Mouse (Mus musculus) granulocyte monocyte progenitor cell, adult 5-6 weeks (primary cell): ENCODE results near the gene Wfs1. TPM values are rescaled to one million over a fixed set of nuclear protein-coding genes. Genes with fewer than 3 reads are reported as not detected.
"Not testable (repeated sequence)": the region's sequence is repeated elsewhere in the genome, so short reads cannot be mapped to it uniquely, and the experiment has no call there.

Experiments
- ATAC-seq: replicated peaks from 2 replicates; pipeline ENCODE4 v1.8.0; 2016; ENCODE audit warnings: mild to moderate bottlenecking, moderate TSS enrichment, inconsistent platforms; ENCODE audit not compliant: poor library complexity, severe bottlenecking
- total RNA-seq, 2 experiments: library from RNA; stranded (forward) in 1 of 2; stranded (reverse) in 1 of 2; fragments of 200-712, 200-1000 nt in 1 of 2; fragments of >200 nt in 1 of 2; fragmentation: Nextera tagmentation in 1 of 2; gene quantifications; 2 replicates each; pipeline ENCODE4 v1.2.3; 2014 to 2017

The Wfs1 gene
- total RNA-seq, 2 experiments from 2014 or later = 2.7 to 6.1 TPM

DNA sequence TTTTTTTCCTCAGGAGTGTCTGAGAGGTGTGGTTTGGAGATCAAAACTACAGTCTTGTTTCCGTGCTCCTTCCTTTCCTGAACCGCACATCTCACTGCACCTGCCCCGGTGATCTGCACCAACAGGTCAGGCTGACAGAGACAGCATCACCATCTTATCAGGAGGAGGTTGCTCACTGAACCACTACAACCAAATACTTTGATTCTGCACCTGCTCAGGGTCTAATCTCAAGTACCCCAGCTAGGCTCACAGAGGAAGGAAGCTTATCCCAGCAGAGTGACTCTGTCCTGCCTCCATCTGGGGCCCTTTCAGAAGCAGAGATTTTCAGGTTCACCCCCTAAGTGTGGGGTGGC lies 596 bp upstream of the Wfs1 start:
- ATAC-seq = no peak

DNA sequence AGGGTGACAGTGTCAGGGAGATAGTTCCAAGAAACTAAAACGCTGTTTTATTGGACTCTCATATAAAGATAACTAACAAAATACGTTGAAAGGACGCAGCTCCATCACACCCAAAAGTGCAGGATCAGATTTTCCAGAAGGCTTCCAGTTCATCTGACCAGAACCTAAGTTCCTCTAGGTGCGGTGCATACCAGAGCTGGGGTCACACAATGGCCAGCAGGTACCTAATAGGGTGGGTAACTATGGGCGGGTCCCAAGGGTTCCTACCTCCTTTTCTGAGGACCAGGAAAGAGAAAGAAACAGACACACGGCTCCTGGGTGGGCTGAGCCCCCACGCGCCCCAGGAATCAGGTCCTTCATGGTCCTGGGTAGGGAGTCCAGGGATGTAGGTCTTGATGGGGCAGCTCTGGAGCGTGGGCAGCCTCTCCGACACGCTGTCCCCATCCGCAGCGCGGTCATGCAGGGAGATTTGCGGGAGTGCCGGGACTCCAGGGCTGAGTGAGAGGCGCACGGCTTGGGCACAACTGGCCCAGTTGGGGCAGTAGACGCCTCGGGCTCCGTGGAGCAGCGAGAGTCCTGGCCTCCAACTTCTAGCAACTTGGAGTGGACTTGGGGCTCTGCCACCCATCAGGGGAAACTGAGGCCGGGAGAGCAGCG lies 753 bp downstream of the Wfs1 start:
- peak; percentile 8; the same call in 1 of the 2 replicates for ATAC-seq

DNA sequence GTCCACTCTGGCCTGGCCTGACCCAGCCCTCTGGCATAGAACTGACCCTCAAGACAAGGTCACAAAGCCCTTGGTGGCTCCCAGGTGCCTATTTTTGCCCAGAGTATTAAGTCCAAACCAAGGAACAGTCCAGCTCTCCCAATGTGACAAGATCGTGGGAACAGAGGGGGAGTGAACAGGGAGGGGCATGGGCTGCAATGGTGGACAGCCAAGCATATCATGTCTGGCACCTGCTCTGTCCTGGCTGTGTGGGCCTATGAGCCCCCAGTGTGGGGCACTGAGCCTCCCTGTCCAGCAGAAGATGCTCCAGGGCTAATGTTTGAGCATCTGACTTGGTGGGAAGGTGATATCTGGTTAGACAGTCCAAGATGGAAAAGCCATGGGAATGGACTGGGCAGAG lies 2.4 kb downstream of the Wfs1 start:
- ATAC-seq = no peak

DNA sequence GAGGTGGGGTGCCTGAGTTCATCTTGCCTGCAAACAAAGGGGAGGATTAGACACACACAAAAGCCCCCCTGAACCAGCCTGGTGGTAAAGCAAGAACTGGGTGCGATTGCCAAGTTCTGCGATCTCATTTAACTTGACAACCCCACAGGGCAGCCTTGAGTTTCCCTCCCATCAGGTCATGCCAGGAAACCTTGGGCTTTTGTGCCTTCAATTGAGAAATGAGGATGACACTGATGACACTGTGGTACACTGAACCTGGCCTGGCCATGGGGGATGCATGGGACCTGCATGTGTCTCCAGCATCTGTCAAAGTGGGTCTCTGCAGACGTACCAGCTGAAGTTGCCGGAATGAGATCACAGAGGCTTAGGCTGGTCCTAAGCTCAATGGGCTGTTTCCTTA lies 6.7 kb downstream of the Wfs1 start:
- no peak for ATAC-seq

DNA sequence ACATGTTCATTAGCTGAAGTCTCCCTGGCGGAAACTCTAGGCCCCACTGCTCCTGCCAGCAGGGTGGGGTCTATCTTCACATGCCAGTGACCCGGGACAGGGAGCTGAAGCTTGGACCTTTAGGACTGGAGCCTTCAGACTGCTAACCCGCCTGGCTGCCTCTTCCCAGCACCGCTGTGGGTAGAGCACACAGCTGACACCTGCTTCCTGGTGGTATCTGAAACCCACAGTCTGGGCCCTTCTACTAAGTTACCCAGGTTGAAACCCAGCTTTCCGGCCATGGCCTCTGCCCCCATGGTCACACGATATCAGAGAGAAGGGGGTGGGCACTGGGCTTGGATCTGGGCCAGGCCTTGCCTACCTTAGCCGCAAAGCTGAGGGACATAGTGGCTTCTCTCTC lies 9.4 kb downstream of the Wfs1 start:
- peak; percentile 46; the same call in 1 of the 2 replicates for ATAC-seq

DNA sequence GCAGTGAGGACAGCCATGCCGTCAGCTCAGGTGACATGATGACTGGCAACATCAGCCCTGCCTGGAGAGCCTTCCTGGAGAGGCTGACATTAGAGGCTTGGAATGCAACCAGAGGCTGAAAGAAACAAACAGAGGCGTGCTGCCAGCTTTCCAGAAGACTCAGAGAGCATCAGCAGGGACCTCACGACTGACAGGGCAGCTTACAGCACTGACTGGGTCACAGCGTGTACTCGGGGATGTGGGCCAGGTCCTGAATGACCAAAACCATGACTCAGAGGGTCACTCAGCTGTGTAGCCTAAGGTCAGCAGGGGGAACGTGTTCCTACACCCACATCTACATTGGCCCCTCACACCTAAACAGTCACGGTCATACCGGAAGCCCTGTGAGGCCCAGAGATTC lies 10.0 kb downstream of the Wfs1 start:
- ATAC-seq = no peak

DNA sequence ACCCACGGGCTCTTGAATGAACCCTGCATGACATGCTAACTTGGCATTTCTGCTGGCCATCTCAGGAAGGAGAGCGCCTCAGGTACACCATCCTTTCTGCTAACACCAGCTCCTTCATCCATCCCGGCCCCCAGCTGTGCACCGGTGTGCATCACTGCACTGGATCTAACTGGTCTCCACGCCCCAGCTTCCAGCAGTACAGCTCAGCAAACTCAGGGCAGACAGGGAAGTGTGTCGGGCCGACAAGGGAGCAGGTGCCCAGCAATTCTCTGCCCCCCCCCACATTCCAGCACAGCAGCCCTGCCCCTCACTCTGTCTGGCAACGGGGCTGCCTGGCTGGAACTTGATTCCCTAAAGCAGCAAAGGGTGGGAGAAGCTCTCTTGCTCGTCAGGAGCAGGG lies 11.2 kb downstream of the Wfs1 start:
- no peak for ATAC-seq

DNA sequence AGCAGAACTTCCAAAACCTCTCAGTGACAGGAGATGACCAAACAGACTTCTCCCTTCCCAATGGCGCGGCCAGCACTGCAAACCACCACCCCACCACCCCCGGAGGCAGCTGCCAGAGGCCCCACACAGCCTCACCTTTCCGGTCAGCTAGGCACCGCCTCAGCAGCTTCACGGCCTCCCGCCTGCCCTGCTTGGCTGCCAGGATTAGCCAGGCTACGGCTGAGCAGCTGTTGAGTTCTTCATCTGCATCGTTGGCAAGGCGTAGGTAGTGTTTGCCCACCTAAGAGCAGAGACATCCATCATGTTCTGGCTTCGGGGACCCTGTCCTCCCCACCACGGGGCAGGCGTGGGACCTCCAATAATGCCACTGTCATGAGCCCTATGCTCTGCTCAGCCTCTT lies 13.7 kb downstream of the Wfs1 start:
- no peak for ATAC-seq

DNA sequence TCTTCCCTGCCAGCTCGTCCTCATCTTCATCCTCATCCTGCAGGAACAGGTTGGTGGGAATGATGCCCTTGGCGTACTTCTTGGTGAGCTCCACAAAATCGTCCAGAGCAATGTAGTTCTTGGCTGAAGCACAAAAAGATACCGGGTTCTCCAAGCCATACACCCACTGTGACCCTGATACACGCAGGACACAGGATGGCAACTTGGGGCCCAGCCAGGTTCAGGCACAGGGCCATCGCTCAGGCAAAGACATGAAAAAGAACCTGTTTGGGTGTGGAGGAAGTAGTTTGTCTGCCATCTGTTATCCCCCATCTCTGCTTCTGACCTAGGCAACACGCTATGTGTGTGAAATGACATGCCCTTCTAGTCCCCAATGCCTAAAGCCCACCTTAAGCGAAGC lies 17.4 kb downstream of the Wfs1 start:
- no peak for ATAC-seq

DNA sequence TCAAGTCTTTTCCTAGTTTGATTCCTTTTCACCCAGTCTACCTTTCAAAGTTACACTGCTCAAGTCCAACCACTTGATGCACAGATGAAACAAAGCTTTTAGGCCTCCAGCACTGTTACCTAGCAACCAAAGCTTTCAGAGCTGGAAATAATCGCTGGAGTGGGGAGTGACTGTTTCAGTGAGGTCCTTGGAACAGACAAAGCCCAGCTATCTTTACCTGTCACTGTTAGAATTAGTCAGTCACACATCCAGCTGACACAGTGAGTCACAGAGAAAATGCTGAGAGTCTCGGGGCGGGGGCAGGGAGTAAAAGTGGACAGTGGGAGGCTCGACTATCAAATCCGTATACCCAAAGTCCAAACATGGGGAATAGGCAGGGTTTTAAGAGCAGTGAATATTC lies 28.5 kb downstream of the Wfs1 start:
- no peak for ATAC-seq

DNA sequence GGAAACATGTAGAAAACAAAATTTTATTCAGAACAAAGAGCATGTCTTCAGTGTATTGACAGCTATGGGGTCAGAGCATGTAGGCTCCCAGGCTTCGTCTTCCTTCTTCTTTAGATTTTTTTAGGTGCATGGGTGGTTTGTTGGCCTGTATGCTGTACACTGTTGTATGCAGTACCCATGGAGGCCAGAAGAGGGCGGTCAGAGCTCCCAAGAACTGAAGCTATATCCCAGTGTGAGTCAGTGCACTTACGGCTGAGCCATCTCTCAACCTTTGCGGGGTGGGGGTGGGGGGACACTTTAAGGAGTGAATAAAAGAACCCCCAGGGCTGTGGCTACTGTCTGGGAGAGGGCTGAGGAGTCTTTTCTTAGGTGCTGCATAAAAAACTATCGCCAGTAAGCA lies 30.2 kb downstream of the Wfs1 start:
- ATAC-seq = peak; percentile 84

DNA sequence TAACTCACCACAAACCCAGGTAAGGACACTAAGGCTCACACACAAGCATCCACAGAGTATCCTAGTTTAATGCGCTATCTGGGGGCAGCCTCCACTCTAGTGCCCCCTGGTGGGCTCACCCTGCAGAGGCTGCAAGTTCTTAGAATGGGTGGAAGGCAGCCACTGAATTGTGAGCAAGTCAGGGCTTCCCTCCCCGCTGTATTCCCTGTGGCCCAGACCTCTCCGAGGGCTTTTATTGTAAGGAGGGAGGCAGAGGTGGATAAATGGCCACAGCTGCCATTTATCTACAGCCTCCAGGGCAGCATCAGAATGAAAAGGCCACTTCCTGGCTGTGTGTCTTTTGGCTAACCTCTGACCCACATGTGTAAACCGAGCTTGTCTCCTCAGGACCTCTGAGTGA lies 33.6 kb downstream of the Wfs1 start:
- peak; percentile 70 for ATAC-seq

DNA sequence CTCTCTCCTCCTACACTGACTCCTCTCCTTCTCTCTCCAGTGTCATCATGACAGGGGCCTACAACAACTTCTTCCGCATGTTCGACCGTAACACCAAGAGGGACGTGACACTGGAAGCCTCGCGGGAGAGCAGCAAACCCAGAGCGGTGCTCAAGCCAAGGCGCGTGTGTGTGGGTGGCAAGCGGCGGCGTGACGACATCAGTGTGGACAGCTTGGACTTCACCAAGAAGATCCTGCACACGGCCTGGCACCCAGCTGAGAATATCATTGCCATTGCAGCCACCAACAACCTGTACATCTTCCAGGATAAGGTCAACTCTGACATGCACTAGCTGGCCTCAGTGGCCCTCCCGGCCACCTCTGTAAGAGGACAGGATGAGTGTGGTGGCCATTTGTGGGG lies 36.7 kb downstream of the Wfs1 start:
- ATAC-seq = no peak

DNA sequence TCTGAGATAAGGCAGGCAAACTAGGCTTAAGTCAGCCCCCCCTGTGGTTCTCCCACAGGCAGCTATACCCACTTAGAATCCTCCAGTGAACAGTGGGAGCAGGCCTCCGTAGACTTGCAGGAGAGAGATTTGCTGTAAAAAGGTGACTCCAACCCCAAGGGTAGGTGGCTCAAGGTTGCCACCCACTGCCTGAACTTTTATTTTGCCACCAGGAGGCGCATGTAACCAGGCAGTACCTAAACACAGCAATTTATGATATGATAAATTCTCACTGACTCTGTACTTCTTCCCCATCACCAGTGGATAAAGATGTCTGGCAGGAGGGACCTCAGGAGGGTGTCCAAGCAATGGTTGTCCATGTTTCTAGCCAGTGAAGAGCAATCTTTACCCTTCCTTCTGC lies 38.1 kb downstream of the Wfs1 start:
- ATAC-seq = no peak

DNA sequence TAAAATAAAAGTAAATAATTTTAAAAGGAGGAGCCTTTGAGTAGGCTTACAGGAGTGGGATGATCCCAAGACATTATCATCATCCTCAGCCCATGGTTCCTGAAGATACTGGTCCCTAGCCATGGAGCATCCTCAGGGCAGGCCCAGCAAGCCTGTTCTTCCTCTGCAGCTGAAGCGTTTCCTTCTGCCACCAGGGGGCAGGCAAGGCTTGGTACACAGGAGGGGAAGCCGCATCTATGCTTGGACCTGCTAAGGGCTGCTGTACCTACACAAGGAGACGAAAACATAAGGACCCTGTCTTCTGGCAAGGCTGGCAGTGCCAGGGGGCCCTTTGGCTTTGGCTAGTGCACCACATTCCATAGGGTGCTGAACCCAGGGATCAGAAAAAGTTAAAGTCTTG lies 40.2 kb downstream of the Wfs1 start:
- ATAC-seq = peak; percentile 73

DNA sequence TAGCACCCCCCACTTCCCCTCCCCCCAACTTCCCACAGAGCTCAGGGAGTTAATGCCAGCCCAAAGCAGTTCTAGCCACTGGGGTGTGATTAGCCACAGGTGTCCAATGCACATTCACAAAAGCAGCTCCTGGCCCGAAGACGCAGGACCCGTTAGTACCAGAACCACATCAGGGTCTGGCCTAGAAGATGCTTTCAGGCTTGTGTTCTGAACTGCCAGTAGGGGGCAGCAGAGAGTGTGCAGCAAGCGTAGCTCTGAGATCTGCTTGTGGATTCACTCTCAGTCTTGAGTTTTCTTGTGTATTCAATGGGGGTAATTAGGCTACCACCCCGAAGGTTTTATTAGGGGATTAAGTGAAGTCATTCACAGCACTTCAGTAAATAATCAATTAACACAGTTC lies 42.6 kb downstream of the Wfs1 start:
- ATAC-seq = peak; percentile 53

DNA sequence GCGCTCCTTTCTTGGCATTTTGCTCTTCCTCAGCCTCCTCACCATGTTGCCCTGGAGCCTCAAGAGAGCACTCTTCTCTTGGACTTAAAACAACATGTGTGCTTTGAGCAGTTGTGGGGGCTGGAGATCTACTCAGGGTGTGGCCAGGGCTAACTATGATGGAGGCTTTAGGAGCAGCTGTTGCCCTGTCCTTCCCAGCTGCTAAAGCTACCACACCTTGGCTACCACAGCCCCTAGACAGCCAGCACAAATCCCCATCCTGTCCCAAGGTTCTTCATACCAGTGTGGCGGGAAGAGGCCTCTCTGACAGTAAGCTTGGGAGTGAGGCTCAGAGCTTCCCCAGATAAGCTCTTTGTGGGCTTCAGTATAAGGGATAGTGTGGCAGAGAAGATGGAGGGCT lies 43.3 kb downstream of the Wfs1 start:
- ATAC-seq = no peak

DNA sequence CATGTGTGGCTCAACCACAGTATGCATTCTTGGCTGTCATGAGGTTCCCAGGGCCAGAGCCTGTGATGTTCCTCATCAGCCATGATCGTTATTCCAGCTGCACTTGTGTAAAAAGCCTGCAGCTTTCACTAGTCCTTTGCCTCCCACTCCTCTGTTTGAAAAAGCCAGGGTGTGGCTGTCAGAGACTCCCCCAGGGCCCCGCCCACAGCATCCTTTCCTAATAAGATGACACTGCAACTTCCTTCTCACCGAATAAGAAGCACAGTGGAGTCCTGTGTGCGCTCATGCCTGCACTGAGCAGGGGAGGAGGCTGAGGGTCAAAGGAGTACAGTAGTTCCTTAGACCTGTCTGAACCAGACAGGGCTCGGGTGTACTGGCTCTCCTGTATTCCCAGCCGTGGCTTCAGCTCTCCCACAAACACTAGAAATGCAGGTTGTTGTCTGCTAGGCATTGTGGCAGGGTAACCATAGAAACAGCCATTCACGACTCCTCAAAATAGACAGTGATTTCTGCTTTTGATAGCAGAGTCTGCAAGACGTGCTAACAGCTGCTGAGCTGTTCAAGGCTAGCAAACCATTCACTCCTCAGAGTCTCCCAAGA lies 43.8 kb downstream of the Wfs1 start:
- ATAC-seq = 0 out of 2 replicates have a peak, but pooled peaks have one; percentile 9

DNA sequence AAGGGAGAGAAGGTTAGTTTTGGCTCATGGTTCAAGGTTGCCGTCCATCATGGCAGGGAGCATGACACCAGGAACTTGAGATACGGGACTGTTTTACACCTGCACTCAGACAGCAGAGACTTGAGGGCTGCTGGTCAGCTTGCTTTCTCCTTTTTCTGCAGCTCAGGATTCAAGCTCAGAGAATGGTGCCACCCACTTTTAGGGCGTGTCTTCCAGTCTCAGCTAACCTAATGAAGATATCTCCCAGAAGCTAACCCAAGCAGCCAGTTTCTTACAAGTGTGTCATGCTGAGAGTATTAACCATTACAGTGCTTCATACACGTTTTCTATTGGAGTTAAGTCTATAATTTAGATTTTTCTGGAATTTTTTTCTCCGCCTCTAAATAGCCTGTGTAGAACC lies 44.5 kb downstream of the Wfs1 start:
- ATAC-seq = no peak

DNA sequence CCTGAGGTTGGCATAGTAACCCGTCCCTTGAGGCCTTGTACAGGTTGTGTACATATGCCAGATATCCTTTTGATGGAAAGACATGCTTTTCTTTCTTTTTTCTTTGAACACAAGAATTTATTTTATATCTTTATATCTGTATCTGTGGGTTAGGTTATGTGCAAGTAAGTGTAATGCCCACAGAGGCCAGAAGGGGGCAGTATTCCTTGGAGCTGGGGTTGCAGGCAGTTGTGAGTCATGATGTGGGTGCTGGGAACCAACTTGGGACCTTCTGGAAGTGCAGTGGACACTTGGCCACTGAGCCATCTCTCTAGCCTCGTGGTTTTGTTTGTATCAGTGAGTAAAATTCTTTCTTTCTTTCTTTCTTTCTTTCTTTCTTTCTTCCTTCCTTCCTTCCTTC lies 46.6 kb downstream of the Wfs1 start:
- ATAC-seq = no peak

DNA sequence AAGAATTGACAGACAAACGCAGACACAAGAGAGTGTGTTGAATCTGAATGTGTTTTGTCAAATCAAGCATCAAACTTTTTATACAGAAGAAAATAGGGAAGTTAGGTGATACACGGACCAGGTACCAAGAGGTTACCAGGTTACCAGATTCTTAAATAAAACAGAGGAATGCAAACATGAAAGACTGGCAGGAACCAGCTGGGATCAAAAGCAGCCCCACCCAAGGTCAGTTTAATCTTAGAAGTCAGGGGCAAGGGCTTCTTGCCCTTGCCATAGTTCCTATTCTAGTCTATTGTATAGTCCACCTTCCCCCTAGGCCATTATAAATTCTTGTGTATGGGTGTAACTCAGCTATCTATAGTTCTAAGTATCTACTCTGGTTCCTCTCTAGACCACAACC lies 50.0 kb downstream of the Wfs1 start:
- ATAC-seq = not testable (repeated sequence)

DNA sequence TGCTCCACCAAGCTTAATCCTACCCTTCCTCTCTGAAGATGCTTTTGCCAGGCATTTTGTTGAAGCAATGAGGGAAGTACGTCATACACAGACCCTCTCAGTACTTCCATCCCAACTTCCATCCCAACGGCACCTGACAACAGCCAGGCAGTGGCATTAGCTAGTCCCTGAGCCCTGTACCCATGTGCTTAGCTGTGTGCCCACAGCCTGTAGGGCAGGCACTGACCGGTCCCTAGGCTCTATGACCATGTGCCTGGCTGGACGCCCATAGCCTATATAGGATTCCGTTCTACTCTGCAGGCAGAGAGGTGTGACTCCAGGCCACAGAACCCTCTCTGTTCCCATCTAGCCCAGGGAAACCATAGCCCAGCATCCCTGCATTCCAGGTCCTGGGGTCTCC lies 51.0 kb downstream of the Wfs1 start:
- no peak for ATAC-seq

DNA sequence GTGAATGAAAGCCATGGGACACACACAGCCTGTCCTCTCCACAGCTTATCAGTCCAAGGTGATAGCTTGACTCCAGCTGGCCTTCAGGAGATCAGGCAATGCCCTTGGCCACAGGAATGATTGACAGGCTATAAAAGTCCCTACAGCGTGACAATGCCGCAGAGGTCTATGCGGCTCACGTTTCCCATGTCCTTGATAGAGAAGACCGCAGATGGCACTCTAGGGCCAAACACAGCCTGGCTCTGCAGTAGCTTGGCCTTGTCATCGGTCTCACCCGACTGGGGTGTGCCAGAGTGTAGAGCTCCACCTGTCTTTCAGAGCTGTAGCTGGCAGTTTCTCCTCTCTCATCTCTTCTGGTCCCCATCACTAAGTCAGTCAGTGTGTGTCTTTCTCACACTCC lies 52.5 kb downstream of the Wfs1 start:
- ATAC-seq = no peak
